Mouse (Mus musculus): ENCODE results near the gene Brd1. TPM values are rescaled to one million over a fixed set of nuclear protein-coding genes. Genes with fewer than 3 reads are reported as not detected.

The Brd1 gene
- total RNA-seq, 2 experiments from 2014 or later: 48.6 to 58.2 TPM

- DNase-seq (ENCODE audit: extremely low spot score in 1 of 2, low spot score in 1 of 2): no peak
Measured at GRCm38 (mm10) chr15:88692720-88693119, 41.3 kb downstream of the Brd1 start.

- no peak for DNase-seq (ENCODE audit: extremely low spot score in 1 of 2, low spot score in 1 of 2)
Measured at GRCm38 (mm10) chr15:88691129-88691528, 42.9 kb downstream of the Brd1 start.

- no peak for DNase-seq (ENCODE audit: extremely low spot score in 1 of 2, low spot score in 1 of 2)
Measured at GRCm38 (mm10) chr15:88688120-88688519, 45.9 kb downstream of the Brd1 start.

- DNase-seq (ENCODE audit: extremely low spot score in 1 of 2, low spot score in 1 of 2): no peak
Measured at GRCm38 (mm10) chr15:88686725-88687124, 47.3 kb downstream of the Brd1 start.

- no peak for DNase-seq (ENCODE audit: extremely low spot score in 1 of 2, low spot score in 1 of 2)
Measured at GRCm38 (mm10) chr15:88684039-88684438, 50.0 kb downstream of the Brd1 start.

GRCm38 (mm10) chr15:88680931-88681330 lies 53.1 kb downstream of the Brd1 start:
- DNase-seq (ENCODE audit: extremely low spot score in 1 of 2, low spot score in 1 of 2): no peak

- DNase-seq (ENCODE audit: extremely low spot score in 1 of 2, low spot score in 1 of 2): no peak
Measured at GRCm38 (mm10) chr15:88677568-88677967, 56.5 kb downstream of the Brd1 start.

- no peak for DNase-seq (ENCODE audit: extremely low spot score in 1 of 2, low spot score in 1 of 2)
Measured at GRCm38 (mm10) chr15:88675998-88676397, 58.0 kb downstream of the Brd1 start.

GRCm38 (mm10) chr15:88668693-88669092 lies 65.3 kb downstream of the Brd1 start:
- DNase-seq (ENCODE audit: extremely low spot score in 1 of 2, low spot score in 1 of 2): no peak

GRCm38 (mm10) chr15:88667653-88668052 lies 66.4 kb downstream of the Brd1 start:
- no peak for DNase-seq (ENCODE audit: extremely low spot score in 1 of 2, low spot score in 1 of 2)

- DNase-seq (ENCODE audit: extremely low spot score in 1 of 2, low spot score in 1 of 2): no peak
Measured at GRCm38 (mm10) chr15:88665846-88666245, 68.2 kb downstream of the Brd1 start.

- no peak for DNase-seq (ENCODE audit: extremely low spot score in 1 of 2, low spot score in 1 of 2)
Measured at GRCm38 (mm10) chr15:88663041-88663440, 71.0 kb downstream of the Brd1 start.

GRCm38 (mm10) chr15:88662111-88662850 lies 71.8 kb downstream of the Brd1 start:
- DNase-seq (ENCODE audit: extremely low spot score in 1 of 2, low spot score in 1 of 2): peak; percentile 49 to 80

GRCm38 (mm10) chr15:88661654-88662053 lies 72.4 kb downstream of the Brd1 start:
- DNase-seq (ENCODE audit: extremely low spot score in 1 of 2, low spot score in 1 of 2): no peak

- no peak for DNase-seq (ENCODE audit: extremely low spot score in 1 of 2, low spot score in 1 of 2)
Measured at GRCm38 (mm10) chr15:88652006-88652405, 82.0 kb downstream of the Brd1 start.

- DNase-seq (ENCODE audit: extremely low spot score in 1 of 2, low spot score in 1 of 2): peak; percentile 71 to 93
Measured at GRCm38 (mm10) chr15:88651019-88651418, 83.0 kb downstream of the Brd1 start.

Other genes starting within 250 kb of the Brd1 start
- not detected for gene Zdhhc25, start 133.9 kb downstream of the Brd1 start, total RNA-seq (2021)
- gene Zbed4, start 17.4 kb upstream of the Brd1 start, total RNA-seq (2021): 10 to 100 TPM in 1 of 2 experiments, 1 to 10 TPM in 1; 9.8 to 10.0 TPM
- gene Alg12, start 85.1 kb upstream of the Brd1 start, total RNA-seq (2021): 10 to 100 TPM; 12.7 to 16.9 TPM
- 10 to 100 TPM; 18.0 to 28.1 TPM for gene Creld2, start 85.4 kb upstream of the Brd1 start, total RNA-seq (2021)
- 10 to 100 TPM; 30.3 to 38.9 TPM for gene Pim3, start 128.0 kb upstream of the Brd1 start, total RNA-seq (2021)
- 1 to 10 TPM; 1.9 to 2.1 TPM for gene Ttll8, start 220.2 kb upstream of the Brd1 start, total RNA-seq (2021)
- gene Mlc1, start 244.8 kb upstream of the Brd1 start, total RNA-seq (2021): 100 to 1,000 TPM; 115 to 130 TPM
- not detected for gene Mov10l1, start 248.7 kb upstream of the Brd1 start, total RNA-seq (2021)